Mouse (Mus musculus) NIH3T3 (cell line): ENCODE measurements around the gene Kcnh4.
A peak's percentile ranks its signal among the peaks of the same experiment; 100 is the strongest.

Experiments used
- DNase-seq: peaks from one replicate; pipeline ENCODE4 v3.0.0-alpha.2; 2012; ENCODE audit warnings: low read depth

Kcnh4 gene

DNA sequence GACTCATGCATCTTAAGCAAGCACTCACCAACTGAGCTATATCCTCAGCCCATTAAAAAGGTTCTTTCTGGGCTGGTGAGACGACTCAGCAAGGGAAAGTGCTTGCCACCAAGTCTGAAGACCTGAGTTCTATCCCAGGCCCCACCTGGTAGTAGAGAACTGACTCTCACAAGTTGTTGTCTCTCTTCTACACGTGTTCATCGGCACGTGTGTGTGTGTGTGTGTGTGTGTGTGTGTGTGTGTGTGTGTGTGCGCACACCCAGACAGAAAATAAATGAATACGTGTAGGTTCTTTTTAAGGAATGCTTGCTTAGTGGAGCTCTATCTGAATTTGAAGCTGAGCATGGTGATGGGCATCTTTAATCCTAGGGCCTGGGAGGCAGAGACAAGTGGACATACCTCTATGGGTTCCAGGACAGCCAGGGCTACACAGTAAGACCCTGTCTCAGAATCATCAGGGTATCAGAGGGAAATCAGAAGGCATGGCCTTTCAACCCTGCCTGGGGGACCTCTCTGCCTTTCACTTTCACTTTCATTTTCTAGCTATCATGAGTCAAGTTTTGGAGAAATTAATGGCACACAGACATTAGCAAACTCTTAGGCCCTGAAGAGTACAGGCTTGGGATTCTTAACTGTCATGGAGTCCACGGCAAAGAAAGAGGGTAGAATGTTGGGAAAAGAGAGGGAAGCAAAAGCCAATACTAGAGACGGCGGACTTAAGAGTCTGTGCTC, 24.4 kb downstream of the Kcnh4 start:
- DNase-seq = peak; percentile 26

DNA sequence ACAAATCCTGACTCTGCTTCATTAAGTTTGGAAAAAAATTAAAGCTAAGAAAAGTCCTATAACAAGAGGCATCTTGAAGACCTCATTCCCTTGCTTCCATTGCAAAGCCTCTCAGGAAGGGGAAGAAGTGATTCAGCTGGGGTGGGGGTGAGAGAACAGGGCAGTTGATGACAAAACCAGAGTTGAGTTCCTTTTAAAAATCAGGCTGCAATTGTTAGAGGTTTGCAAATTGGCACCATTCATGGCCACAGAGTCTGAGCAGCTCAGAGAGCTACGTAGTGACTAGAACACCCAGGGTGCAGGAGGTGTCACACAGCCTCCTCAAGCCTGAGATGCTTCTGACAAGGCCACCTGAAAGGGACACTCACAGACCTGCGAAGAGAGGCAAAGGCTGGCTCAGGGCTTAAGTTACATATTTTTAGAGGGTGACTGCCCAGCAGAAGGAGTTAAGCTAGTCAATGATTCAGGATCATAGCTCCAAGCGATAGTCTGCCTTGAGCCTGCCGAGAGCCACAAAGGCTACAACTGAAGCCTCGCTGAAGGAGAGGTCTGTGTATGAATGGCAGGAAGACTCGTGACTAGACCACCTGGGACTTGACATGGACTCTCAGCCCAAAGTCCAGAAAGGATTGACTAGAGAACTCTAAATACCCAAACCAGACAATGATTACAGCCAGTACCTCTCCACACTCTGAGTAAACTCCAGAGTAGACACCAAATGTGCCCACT, 29.1 kb downstream of the Kcnh4 start:
- DNase-seq = no peak

DNA sequence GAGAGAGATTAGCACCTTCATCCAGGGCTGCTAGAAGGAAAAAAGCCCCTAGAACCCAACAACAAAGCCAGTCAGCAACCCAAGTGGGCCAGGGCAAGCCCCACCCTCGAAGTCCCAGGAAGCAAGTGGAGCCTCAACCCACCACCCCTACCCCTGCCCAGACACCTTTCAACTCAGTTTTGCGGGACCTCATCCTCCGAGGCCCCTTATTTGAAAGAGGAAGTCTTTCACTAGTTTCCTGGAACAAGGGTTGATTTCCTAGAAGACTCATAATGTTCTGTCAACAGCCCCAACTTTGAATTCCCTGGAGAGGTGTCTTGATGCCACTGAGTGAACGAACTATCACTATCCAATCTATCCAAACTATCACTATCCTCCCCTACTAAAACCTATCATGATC, 29.8 kb downstream of the Kcnh4 start:
- DNase-seq = no peak

DNA sequence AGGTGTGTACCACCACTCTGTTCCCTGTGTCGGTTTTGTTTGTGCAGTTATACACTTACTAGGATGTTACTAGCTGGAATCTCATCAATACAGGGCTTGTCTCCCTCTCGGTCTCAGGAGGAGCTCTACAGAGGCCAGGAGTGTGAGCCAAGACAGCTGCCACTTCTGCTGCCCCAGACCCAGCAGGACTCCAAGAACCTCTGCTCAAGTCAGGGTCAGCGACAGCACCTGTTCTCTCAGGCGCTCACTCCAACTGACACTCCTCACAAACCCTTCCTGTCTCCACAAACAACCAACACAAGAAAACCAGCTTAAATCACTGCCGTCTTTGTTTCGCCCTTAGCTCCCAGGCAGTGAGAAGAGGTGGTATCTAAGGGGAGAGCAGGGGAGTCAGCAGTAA, 31.1 kb downstream of the Kcnh4 start:
- no peak for DNase-seq

DNA sequence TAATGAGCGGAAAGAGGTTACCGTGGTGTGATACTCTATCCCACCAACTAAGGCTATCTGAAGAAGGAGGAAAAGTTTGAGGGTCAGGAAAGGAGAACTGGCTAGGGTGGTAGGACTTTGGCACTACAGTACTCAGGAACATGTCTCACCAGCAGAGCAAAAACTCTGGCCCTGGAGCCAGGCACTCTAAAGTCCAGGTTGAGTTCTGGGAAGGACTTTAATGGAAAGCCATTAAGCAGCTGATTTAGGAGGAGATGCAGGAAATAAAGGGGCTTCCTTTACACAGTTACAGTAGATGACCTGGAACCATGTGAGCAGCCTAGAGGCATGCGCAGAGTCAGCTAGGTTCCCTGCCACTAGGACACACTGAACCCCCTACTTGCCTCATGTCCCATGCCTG, 32.5 kb downstream of the Kcnh4 start:
- DNase-seq = no peak

DNA sequence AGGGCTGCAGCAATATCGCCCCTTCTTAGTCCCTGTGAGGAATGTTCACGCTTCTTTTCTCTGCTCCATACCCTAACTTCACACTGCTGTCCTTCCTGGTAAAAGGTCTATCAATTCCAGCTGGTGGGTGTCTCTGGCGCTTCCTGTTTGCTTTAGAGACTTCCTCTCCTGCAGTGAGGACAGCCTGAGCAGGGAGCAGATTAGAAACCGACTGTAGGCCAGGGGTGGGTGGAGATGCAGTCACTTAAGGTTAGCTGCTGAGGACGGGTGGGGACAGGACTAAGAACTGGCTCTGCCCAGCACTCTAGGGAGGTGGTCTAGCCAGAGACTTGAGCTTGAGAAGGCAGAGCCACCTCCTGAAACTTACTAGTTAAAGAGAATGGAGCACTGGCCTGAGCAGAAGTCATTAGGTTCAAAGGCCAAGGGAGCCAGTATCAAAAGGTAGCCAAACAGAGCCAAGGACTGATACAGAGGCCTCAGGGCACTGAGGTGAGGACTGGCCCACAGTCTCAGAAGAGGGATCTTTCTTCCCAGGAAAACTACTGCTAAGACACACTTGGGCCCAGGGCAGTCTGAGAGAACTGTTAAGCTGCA, 34.7 kb downstream of the Kcnh4 start:
- no peak for DNase-seq

DNA sequence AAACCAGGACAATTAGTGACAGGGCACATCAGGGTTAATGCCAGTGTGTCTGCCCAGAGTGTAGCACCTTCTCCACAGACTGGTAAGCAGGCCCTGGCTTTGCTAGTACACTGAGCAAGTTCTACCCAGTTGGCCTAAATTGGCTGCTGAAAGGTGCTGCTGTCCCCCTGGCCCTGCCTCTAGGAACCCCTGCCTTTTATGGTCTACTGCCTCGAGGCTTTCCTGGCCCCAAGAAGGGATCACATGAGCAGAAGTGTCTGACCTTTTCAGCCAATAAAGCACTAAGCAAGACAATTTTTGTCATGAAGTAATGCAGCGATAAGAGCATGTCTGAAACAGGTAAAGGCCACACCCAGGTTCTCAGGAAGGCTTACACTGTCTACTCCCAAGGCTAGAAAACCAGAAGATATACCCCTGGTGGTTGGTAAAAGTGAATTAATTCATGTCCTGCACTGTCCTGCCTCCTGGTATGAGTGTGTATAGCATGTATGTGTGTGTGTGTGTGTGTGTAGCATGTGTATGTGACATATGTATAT, 37.2 kb downstream of the Kcnh4 start:
- DNase-seq = no peak

DNA sequence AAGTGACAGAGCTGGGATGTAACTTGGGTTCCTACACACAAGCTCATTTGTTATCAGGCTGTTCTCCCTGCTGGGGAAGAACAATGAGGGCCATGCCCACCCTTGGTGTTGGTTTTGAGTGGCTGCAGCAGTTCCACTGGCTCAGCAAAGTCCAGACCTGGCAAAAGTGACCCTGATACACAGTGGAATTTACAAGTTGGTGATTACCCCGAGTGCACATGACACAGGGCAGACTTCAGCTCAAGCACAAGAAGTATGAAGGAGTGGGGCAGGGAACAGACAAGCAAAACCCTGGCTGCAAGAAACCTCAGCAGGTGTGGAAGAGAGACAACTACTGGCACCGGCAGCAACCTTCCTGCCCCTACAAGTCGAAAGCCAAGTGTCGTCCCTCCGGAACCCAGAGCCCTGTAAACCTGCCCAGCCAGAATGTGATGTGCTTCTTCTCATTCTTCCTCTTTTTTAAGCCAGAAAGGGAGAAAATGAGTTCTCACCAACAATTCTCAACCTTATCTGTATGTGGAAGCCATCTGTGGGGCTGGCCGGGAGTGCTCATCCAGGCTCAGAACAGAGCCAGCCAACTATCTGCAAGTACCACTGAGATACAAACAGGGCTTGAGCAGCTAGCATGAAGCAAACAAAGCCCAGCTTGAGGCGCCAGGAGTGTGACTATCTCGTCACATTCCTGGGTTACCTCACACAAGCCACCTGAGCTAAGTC, 37.8 kb downstream of the Kcnh4 start:
- DNase-seq = no peak

DNA sequence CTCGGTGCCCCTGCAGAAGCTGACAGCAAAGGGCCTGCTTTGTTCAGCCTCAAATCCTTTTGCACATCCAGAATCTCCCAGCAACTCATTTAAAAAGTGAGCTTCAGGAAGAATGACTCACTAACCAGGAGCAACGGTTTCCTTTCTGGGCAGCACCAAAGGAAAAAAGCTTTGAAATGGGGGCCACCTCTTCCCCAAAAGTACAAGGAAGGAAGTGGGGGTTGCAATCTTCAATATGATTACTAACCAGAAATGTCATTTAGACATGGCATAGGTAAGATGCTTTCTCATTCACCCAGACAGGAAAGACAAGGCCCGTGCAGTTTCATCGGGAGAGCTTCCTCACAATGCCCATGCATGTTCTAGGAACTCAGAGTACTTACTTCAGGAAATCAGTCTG, 38.5 kb downstream of the Kcnh4 start:
- DNase-seq = peak; percentile 39

DNA sequence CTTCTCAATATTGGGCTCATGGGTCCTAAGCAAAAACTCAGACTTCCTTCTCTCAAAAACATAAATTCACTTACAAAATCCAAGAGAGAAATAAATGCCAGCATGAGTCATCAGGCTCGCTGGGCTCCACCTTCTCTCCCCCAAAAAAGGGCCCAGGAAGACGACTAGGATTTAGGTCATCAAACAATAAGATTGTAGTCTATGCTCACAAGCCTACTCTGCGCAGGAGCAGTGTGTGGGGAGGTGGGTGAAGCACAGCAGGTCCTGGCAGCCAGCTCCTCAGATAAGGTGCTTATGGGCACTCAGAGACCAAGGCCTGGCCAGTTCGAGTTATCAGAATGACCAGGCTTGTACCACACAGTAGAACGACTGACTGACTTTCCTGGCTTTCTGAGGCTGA, 39.4 kb downstream of the Kcnh4 start:
- DNase-seq = peak; percentile 80

DNA sequence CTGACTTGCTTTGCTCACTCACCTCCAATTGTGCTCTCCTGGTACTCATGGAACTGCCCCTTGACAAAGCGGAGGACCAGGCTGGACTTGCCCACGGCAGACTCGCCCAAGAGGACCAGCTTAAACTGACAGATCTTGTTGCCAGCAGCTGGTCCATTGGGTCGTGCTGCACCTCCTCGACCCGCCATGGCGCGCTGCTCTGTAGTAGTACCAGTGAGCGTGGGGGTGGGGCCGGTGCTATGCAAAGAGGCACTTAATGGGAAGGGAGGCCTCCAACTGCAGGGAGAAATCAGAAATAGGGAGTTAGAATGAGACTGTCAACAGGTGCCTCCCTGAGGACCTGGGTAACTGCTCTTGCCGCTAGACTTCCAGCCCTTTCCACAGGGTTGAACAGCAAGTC, 39.8 kb downstream of the Kcnh4 start:
- DNase-seq = no peak

DNA sequence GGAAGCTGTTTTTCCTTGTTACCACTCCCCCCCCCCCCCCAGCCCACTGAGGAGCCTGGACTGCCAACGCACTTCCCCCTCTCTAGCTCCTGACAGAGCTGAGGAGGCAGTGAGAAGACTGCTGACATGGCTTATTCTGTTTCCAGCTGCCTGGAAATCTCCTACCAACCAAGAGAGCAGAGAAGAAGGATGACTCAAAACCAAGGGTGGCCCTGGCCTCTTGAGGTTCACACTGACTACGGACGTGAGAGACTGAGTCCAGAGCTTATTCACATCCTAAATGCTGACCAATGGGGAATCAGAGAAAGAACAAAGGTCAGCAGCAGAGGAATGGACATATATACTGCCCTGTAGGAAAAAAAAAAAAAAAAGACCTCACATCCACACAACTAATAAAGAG, 40.4 kb downstream of the Kcnh4 start:
- no peak for DNase-seq

DNA sequence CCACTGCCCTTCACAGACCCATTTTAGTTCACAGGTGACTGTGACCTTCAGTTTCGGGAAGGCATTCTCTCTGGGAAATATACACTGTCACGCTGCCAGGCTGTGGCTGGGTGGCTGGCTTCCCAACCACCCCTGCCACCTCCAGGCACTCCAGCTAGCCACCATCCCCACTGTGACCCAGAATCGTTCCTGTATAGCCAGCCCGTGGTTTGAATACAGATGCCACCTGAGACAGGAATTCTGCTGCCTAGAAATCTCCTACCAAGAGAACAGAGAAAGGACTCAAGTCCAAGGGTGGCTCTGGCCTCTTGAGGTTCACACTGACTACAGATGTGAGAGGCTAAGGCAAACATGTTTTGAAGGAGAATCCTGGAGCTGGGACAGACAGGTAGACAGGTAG, 40.9 kb downstream of the Kcnh4 start:
- DNase-seq = no peak

DNA sequence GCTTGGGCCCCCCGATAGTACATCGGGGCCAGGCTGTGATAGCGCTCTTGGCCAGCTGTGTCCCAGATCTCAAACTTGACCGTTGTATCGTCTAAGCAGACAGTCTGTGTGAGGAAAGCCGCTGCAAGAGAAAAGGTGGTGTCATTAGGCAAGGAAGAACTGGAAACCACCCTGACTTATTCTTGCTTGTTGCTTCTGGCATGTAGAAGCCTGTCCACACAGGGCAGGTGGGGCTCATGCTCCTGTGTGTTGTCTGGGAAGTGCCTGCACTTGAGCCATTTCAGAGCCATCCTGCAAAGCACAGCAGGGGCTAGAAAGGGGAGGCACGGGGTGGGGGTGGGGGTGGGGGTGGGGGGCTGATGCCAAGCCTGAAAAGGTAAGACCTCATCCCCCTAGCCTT, 41.3 kb downstream of the Kcnh4 start:
- no peak for DNase-seq

DNA sequence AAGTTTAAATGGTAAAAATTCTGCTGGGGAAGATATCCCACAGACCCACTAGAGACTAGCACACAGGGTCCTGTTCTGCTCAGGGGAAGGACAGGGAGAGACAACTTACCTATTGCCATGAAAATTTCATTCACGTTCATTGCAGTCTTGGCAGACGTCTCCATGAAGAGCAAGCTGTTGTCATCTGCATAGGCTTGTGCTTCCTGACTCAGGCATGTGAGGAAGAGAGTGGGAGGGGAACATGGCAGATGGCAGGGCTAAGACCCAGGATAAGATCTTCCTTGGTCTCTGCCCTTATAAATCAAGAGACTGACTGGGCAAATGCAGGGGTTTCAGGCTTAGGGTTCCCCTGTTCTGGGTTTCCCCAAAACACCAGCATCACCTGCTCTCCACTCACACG, 43.1 kb downstream of the Kcnh4 start:
- DNase-seq = no peak

DNA sequence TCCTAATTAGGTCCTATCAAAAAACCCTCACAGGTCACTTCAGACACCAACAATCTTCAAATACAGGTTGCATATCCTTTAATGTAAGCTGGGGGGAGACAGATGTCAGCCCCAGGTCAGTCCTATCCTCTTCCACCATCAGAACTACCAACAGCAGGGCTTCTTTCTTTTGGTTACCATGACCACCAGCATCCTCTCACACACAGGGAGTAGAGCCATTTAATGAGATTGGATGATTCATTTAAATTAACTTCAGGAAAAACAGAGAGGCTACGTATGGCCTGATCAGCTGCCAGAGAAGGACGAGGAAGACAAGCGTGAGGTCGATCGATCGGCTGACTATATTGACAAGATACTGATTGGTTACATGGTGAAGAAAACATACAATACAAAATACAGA, 44.8 kb downstream of the Kcnh4 start:
- DNase-seq = no peak

DNA sequence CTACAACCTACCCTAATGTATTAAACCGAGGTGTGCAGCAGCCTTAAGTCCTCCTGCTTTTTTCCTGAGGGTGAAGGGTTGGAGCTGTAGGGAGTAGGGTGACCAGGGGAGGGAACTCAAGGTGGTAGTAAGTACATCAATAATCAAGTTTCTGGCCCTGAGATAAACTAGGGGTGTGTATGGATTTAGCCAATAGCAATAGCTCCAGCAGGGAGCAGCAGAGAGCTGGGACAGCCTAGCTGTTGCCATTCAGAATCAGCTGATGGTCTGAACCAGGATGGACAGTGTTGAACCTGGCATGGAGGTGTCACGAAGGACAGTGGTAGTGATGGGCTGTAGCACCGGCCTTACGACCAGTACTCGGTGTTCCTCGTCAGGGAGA, 45.2 kb downstream of the Kcnh4 start:
- peak; percentile 89 for DNase-seq

DNA sequence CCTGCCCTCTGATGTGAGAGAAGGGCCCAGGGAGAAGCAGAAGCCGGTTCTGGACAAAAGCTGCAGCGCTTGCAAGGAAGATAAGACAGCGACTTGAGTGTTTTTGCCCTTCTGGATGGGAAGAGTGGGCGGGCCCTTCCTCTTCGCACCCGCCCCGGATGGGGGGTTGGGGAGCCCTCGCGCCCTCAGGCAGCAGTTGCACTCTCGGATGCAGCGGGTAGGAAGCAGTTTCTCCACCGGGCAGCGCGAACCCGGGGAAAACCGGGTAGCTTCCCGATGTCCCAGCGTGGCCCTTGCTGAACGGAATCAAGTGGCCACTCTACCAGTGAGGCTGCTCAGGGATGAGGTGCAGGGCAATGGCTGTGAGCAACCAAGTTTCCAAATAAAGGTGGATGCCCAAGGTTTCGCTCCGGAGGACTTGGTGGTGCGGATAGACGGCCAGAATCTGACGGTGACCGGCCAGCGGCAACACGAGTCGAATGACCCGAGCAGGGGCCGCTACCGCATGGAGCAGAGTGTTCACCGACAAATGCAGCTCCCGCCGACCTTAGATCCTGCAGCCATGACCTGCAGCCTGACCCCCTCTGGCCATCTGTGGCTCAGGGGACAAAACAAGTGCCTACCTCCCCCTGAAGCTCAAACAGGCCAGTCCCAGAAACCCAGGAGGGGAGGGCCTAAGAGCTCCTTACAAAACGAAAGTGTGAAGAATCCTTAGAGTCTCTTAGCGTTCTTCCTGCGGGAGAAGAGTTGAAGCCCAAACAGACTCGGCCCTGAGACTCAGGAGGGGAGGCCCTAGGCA, 45.8 kb downstream of the Kcnh4 start, which contains the start of gene Hspb9:
Gene Hspb9, plus strand, starts transcription at position 116 of the 799 bp plus-strand sequence.
- no peak for DNase-seq

DNA sequence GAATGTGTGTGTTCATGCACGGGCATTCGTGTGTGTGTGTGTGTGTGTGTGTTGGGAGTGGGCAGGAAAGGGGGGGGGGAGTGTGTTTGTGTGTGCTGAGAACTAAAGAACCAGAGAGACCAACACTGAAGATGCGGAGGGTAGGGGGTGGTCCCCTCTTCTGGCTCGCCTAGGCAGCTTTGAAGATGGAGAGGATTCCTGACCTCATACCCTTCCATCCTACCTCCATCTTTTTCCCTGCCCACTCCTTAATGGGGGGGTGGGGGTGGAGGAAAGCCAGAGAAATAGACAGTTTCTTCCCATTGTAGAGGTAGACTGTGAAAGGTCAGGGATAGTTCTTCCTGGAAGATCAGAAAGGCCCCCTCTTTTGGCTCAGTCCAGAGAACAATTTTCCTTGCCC, 46.6 kb downstream of the Kcnh4 start:
- DNase-seq = no peak

DNA sequence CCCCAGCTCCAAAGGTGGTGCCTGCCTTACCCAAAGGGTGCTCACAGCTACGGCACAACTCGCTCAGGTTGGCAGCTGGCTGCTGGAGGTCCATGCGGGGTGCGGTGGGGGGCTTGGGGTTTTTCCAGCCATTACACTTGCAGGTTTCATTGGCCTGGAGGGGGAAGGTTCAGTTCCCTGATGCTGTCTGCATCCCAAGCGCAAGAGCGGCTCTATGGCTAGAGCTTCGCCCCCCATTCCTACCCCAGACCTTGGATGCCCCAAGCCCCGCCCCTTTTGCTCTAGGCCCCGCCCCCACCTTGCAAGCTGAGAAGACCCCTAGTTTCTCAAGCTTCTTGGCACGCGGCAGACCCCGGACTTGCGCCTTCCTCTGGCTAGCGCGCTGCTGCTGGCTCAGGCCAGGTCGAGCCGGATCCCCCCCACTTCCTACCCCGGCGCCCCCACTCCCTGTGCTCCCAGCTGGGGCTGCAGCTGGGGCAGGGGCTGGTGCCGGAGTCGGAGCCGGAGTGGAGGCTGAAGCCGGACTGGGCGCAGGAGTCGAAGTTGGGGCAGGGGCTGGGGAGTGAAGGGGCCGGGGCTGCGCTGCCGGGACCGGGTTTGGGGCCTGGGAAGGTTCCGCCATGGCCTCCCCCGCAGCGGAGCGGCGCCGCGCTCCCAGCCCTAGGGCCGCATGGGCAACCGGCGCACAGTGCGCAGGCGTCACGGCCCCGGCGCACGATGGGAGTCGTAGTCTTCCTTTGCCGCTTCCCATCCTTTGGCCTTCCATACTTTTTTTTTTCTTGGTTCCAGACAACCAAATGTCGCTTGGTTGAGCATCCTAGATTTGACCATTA, 47.7 kb downstream of the Kcnh4 start, which contains the start of gene Kat2a:
Gene Kat2a, minus strand, starts transcription at position 683 of the 833 bp plus-strand sequence.
- DNase-seq = peak; percentile 95

DNA sequence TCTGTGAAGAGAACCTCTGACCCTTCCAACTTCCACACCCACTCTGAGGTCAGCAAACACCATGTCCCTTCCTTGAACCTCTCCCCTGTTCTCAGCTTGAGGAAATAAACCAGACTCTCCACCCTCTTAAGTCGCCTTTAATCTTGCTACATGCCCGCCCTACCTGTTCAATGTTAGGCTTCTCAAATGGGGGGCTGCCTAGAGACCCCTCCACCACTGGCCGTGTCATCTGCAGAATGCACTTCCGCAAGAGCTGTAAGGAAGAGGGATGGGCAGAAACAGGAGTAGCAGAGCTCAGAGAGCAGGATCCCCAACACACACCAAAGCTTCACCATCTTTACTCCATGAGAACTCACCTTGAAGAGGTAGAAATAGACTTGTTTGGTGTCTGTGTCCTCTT, 48.8 kb downstream of the Kcnh4 start:
- DNase-seq = no peak
